Mouse (Mus musculus): ENCODE measurements around the gene Haus7.
"Not testable (repeated sequence)": the region's sequence is repeated elsewhere in the genome, so short reads cannot be mapped to it uniquely, and the experiment has no call there.

Gene Haus7

GRCm38 (mm10) chrX:73467446-73468241 is 8.8 kb upstream of the Haus7 start:
- DNase-seq (ENCODE audit: low spot score): peak; percentile 62

GRCm38 (mm10) chrX:73465483-73466186 is 6.8 kb upstream of the Haus7 start:
- no peak for DNase-seq (ENCODE audit: low spot score)

GRCm38 (mm10) chrX:73460792-73461191 is 1.9 kb upstream of the Haus7 start:
- DNase-seq (ENCODE audit: low spot score): no peak

- peak; percentile 65 for DNase-seq (ENCODE audit: low spot score)
These were observed 6.9 kb downstream of the Haus7 start for GRCm38 (mm10) chrX:73451949-73452348.

GRCm38 (mm10) chrX:73441428-73441827 is 17.4 kb downstream of the Haus7 start:
- DNase-seq (ENCODE audit: low spot score): no peak

- no peak for DNase-seq (ENCODE audit: low spot score)
These were observed 23.6 kb downstream of the Haus7 start, which contains the start of gene Trex2 for GRCm38 (mm10) chrX:73435252-73435651. Gene Trex2 (minus strand): TSS chrX:73435344.

GRCm38 (mm10) chrX:73432850-73433249 is 26.0 kb downstream of the Haus7 start:
- DNase-seq (ENCODE audit: low spot score): no peak

- peak; percentile 18 for DNase-seq (ENCODE audit: low spot score)
These were observed 28.8 kb downstream of the Haus7 start for GRCm38 (mm10) chrX:73430036-73430435.

GRCm38 (mm10) chrX:73412767-73413166 is 46.1 kb downstream of the Haus7 start:
- no peak for DNase-seq (ENCODE audit: low spot score)

GRCm38 (mm10) chrX:73410880-73411517 is 47.8 kb downstream of the Haus7 start, which contains the start of gene Zfp92:
Gene Zfp92 (plus strand): TSS chrX:73411096.
- no peak for DNase-seq (ENCODE audit: low spot score)

GRCm38 (mm10) chrX:73401616-73402015 is 57.2 kb downstream of the Haus7 start:
- no peak for DNase-seq (ENCODE audit: low spot score)

GRCm38 (mm10) chrX:73400951-73401350 is 57.9 kb downstream of the Haus7 start:
- DNase-seq (ENCODE audit: low spot score): no peak

GRCm38 (mm10) chrX:73398636-73399035 is 60.2 kb downstream of the Haus7 start, which contains the start of gene Gm18336:
Gene Gm18336 (minus strand): TSS chrX:73398736.
- not testable (repeated sequence) for DNase-seq (ENCODE audit: low spot score)

- DNase-seq (ENCODE audit: low spot score): no peak
These were observed 62.4 kb downstream of the Haus7 start for GRCm38 (mm10) chrX:73396446-73396845.

- no peak for DNase-seq (ENCODE audit: low spot score)
These were observed 67.4 kb downstream of the Haus7 start for GRCm38 (mm10) chrX:73391481-73391880.
